Mouse (Mus musculus) stomach, postnatal 0 days (tissue): Measurements from ENCODE around the gene Scrn3.

Experiments used
- CTCF ChIP-seq: IDR thresholded peaks from 2 replicates; pipeline ENCODE4 v1.5.1; 2016; ENCODE audit warnings: antibody characterized with exemption, low read depth, mild to moderate bottlenecking, moderate library complexity
- EP300 ChIP-seq: optimal IDR thresholded peaks from 2 replicates; pipeline ENCODE3; 2016; ENCODE audit warnings: antibody characterized with exemption

- TF ChIP-seq CTCF = no peak
- no peak for TF ChIP-seq EP300
Observed at GRCm38 (mm10) chr2:73346345-73347086, 34.1 kb downstream of the Scrn3 start.
